Mouse (Mus musculus): ENCODE measurements around the gene Tigd3. TPM values are rescaled to one million over a fixed set of nuclear protein-coding genes. Genes with fewer than 3 reads are reported as not detected.

Tigd3 gene
- total RNA-seq, 1 experiment, result 2.1 TPM

DNA sequence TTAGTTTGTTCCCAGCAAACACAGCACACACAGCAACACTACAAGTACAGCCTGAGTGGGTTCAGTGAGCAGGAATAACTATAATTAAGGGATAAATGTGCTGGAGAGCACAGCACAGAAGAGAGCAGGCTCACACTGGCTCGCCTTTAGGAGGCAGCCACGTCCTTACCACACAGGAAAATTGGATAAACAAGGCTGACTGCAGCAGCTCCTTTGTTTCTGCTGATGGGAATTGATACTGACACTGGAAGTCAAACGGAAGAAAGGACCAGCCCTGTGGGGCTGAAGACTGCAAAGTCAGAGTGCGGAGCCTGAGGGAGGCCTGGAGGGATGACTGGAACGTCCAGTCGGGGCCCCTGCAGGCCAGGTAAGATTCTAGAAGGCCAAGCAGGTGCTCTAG lies 16.3 kb upstream of the Tigd3 start:
- in situ Hi-C loops (cut with MboI; ENCODE audit: low sequenced_read_pairs in 2 of 2, unreplicated experiment in 2 of 2), result no loop called here
- H3K9me3 ChIP-seq (ENCODE audit: control insufficient read depth, insufficient read depth, low read depth, low read length), result no peaks in the 10 kb centered on the region
- H3K27ac ChIP-seq (ENCODE audit: insufficient read depth, low read depth, low read length, poor library complexity, severe bottlenecking), result no peak overlapping the region
- H3K36me3 ChIP-seq (ENCODE audit: control insufficient read depth, insufficient read depth, low read length, poor library complexity, severe bottlenecking), result peaks cover 16% of the 10 kb centered on the region
- H3K4me3 ChIP-seq (ENCODE audit: insufficient read depth in 1 of 2, low read depth in 1 of 2, low read length in 2 of 2, poor library complexity in 1 of 2, severe bottlenecking in 1 of 2), result 0 out of 4 replicates have a peak overlapping the region, but pooled peaks of 1 of the 2 experiments have one; percentile 6
- TF ChIP-seq HCFC1 (IDR thresholded peaks at IDR 0.05; ENCODE audit: borderline replicate concordance, insufficient read depth, low read length) (no peak), ZC3H11A (IDR thresholded peaks at IDR 0.05; ENCODE audit: borderline replicate concordance, low read depth, low read length) (no peak), ZNF384 (IDR thresholded peaks at IDR 0.05; ENCODE audit: low read depth, low read length) (no peak), MAFK (IDR thresholded peaks at IDR 0.05; ENCODE audit: insufficient read depth, low read depth, low read length) (no peak), CHD2 (IDR thresholded peaks at IDR 0.05; ENCODE audit: low read depth, low read length) (no peak)
- H3K4me1 ChIP-seq (ENCODE audit: control insufficient read depth in 2 of 2, insufficient read depth in 2 of 2, low read length in 2 of 2, poor library complexity in 1 of 2), result peaks cover 0 to 3% of the 10 kb centered on the region in 2 experiments; a peak in 2 of 4 replicates
- no peak for DNase-seq (ENCODE audit: low read depth, low spot score)
- no peak overlapping the region for H3K9ac ChIP-seq (ENCODE audit: insufficient read depth, low read depth, low read length, poor library complexity, severe bottlenecking)

DNA sequence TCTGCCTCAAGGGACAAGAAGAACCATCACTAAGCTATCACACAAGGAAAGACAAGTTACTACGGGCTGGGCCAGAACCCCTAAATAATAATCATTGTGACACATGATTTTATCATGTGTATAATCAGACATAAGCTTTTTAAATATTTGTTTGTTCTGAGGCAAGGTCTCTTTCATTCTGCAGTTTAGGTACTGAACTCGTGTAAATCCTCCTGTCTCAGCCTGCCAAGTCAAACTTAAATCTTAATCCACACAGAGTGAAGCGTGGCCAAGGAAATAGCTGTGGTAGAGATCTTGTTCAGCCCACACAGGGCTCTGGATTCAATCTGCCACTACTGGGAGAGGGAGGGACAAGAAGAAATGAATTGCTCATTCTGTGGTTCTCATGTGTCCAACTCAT lies 13.3 kb upstream of the Tigd3 start:
- H3K4me3 ChIP-seq (ENCODE audit: insufficient read depth in 1 of 2, low read depth in 1 of 2, low read length in 2 of 2, poor library complexity in 1 of 2, severe bottlenecking in 1 of 2), result no peak overlapping the region
- in situ Hi-C loops (cut with MboI; ENCODE audit: low sequenced_read_pairs in 2 of 2, unreplicated experiment in 2 of 2), result no loop called here
- no peak overlapping the region for H3K27ac ChIP-seq (ENCODE audit: insufficient read depth, low read depth, low read length, poor library complexity, severe bottlenecking)
- no peak for TF ChIP-seq ZNF384 (IDR thresholded peaks at IDR 0.05; ENCODE audit: low read depth, low read length)
- no peak for TF ChIP-seq MAFK (IDR thresholded peaks at IDR 0.05; ENCODE audit: insufficient read depth, low read depth, low read length)
- no peak for TF ChIP-seq HCFC1 (IDR thresholded peaks at IDR 0.05; ENCODE audit: borderline replicate concordance, insufficient read depth, low read length)
- no peak for TF ChIP-seq ZC3H11A (IDR thresholded peaks at IDR 0.05; ENCODE audit: borderline replicate concordance, low read depth, low read length)
- no peak for TF ChIP-seq CHD2 (IDR thresholded peaks at IDR 0.05; ENCODE audit: low read depth, low read length)
- H3K36me3 ChIP-seq (ENCODE audit: control insufficient read depth, insufficient read depth, low read length, poor library complexity, severe bottlenecking), result peaks cover 34% of the 10 kb centered on the region
- no peak for DNase-seq (ENCODE audit: low read depth, low spot score)
- H3K9ac ChIP-seq (ENCODE audit: insufficient read depth, low read depth, low read length, poor library complexity, severe bottlenecking), result no peak overlapping the region
- H3K4me1 ChIP-seq (ENCODE audit: control insufficient read depth in 2 of 2, insufficient read depth in 2 of 2, low read length in 2 of 2, poor library complexity in 1 of 2), result peaks cover 0 to 3% of the 10 kb centered on the region in 2 experiments; a peak in 2 of 4 replicates
- no peaks in the 10 kb centered on the region for H3K9me3 ChIP-seq (ENCODE audit: control insufficient read depth, insufficient read depth, low read depth, low read length)

- H3K4me1 ChIP-seq (ENCODE audit: control insufficient read depth in 2 of 2, insufficient read depth in 2 of 2, low read length in 2 of 2, poor library complexity in 1 of 2), result peaks cover 0 to 7% of the 10 kb centered on the region in 2 experiments; a peak in 1 of 4 replicates
- peak overlapping the region; percentile 73 to 77 for H3K4me3 ChIP-seq (ENCODE audit: insufficient read depth in 1 of 2, low read depth in 1 of 2, low read length in 2 of 2, poor library complexity in 1 of 2, severe bottlenecking in 1 of 2)
- peak overlapping the region; percentile 75 for H3K9ac ChIP-seq (ENCODE audit: insufficient read depth, low read depth, low read length, poor library complexity, severe bottlenecking)
- no peak for DNase-seq (ENCODE audit: low read depth, low spot score)
- no peak for TF ChIP-seq ZC3H11A (IDR thresholded peaks at IDR 0.05; ENCODE audit: borderline replicate concordance, low read depth, low read length)
- H3K27ac ChIP-seq (ENCODE audit: insufficient read depth, low read depth, low read length, poor library complexity, severe bottlenecking), result no peak overlapping the region
- in situ Hi-C loops (cut with MboI; ENCODE audit: low sequenced_read_pairs in 2 of 2, unreplicated experiment in 2 of 2), result no loop called here
- H3K36me3 ChIP-seq (ENCODE audit: control insufficient read depth, insufficient read depth, low read length, poor library complexity, severe bottlenecking), result peaks cover 6% of the 10 kb centered on the region
- no peaks in the 10 kb centered on the region for H3K9me3 ChIP-seq (ENCODE audit: control insufficient read depth, insufficient read depth, low read depth, low read length)
Observed at GRCm38 (mm10) chr19:5893282-5894001, 507 bp downstream of the Tigd3 start.

- TF ChIP-seq CHD2 (IDR thresholded peaks at IDR 0.05; ENCODE audit: low read depth, low read length) (no peak), ZC3H11A (IDR thresholded peaks at IDR 0.05; ENCODE audit: borderline replicate concordance, low read depth, low read length) (no peak), MAFK (IDR thresholded peaks at IDR 0.05; ENCODE audit: insufficient read depth, low read depth, low read length) (no peak), ZNF384 (IDR thresholded peaks at IDR 0.05; ENCODE audit: low read depth, low read length) (no peak), HCFC1 (IDR thresholded peaks at IDR 0.05; ENCODE audit: borderline replicate concordance, insufficient read depth, low read length) (no peak)
- Histone ChIP-seq H3K27ac (ENCODE audit: insufficient read depth, low read depth, low read length, poor library complexity, severe bottlenecking) (no peak overlapping the region), H3K9ac (ENCODE audit: insufficient read depth, low read depth, low read length, poor library complexity, severe bottlenecking) (no peak overlapping the region)
Observed at GRCm38 (mm10) chr19:5892735-5893134, 1.2 kb downstream of the Tigd3 start.

More at GRCm38 (mm10) chr19:5892735-5893134, 1.2 kb downstream of the Tigd3 start:
- no peaks in the 10 kb centered on the region for H3K9me3 ChIP-seq (ENCODE audit: control insufficient read depth, insufficient read depth, low read depth, low read length)
- no peak overlapping the region for H3K4me3 ChIP-seq (ENCODE audit: insufficient read depth in 1 of 2, low read depth in 1 of 2, low read length in 2 of 2, poor library complexity in 1 of 2, severe bottlenecking in 1 of 2)
- H3K36me3 ChIP-seq (ENCODE audit: control insufficient read depth, insufficient read depth, low read length, poor library complexity, severe bottlenecking), result peaks cover 4% of the 10 kb centered on the region; the same call in 1 of the 2 replicates
- H3K4me1 ChIP-seq (ENCODE audit: control insufficient read depth in 2 of 2, insufficient read depth in 2 of 2, low read length in 2 of 2, poor library complexity in 1 of 2), result peaks cover 0 to 7% of the 10 kb centered on the region in 2 experiments; a peak in 1 of 4 replicates
- in situ Hi-C loops (cut with MboI; ENCODE audit: low sequenced_read_pairs in 2 of 2, unreplicated experiment in 2 of 2), result no loop called here
- DNase-seq (ENCODE audit: low read depth, low spot score), result no peak

Data from ES-E14 (cell line).